Mouse (Mus musculus): ENCODE measurements around the gene Slc25a23. TPM values are rescaled to one million over a fixed set of nuclear protein-coding genes. Genes with fewer than 3 reads are reported as not detected.

The Slc25a23 gene
- polyA plus RNA-seq (2014; fragmentation: Illumina TruSeq; extraction: RNeasy Lipid Tissue Mini Kit (QIAGEN cat#74804); ENCODE audit: low read depth, low replicate concordance): 57.3 TPM

GRCm38 (mm10) chr17:57059486-57059977, at the start of gene Slc25a23:
Slc25a23 (minus strand) TSS chr17:57059863.

GRCm38 (mm10) chr17:57105181-57106034, 45.7 kb upstream of the Slc25a23 start, which contains the start of gene Tnfsf9:
Tnfsf9 (plus strand) TSS chr17:57105325.

GRCm38 (mm10) chr17:57087049-57087832, 27.6 kb upstream of the Slc25a23 start, which contains the start of gene Tubb4a:
Tubb4a (minus strand) TSS chr17:57087782.

GRCm38 (mm10) chr17:57078336-57078735, 18.7 kb upstream of the Slc25a23 start, which contains the start of gene Dennd1c:
Dennd1c (minus strand) TSS chr17:57078514.

GRCm38 (mm10) chr17:57058891-57059485, 675 bp downstream of the Slc25a23 start, which contains the start of gene Crb3:
Crb3 (plus strand) TSS chr17:57059105.

GRCm38 (mm10) chr17:57041554-57041953, 18.1 kb downstream of the Slc25a23 start, which contains the start of gene Slc25a41:
Slc25a41 (minus strand) TSS chr17:57041654.

GRCm38 (mm10) chr17:57030931-57031660, 28.6 kb downstream of the Slc25a23 start, which contains the start of gene Khsrp:
Khsrp (minus strand) TSS chr17:57031522.

GRCm38 (mm10) chr17:57011236-57012141, 48.2 kb downstream of the Slc25a23 start, which contains the start of the genes Gtf2f1 and Gm17949:
Gtf2f1 (minus strand) TSS chr17:57011288.
Gm17949 (plus strand) TSS chr17:57011469.

GRCm38 (mm10) chr17:56999968-57000609, 59.6 kb downstream of the Slc25a23 start, which contains the start of gene Pspn:
Pspn (minus strand) TSS chr17:57000018.

GRCm38 (mm10) chr17:56997029-56997667, 62.5 kb downstream of the Slc25a23 start, which contains the start of gene Alkbh7:
Alkbh7 (plus strand) TSS chr17:56997339.

Other genes with a start within 250 kb of the Slc25a23 start
- 12.6 TPM for gene Rfx2, start 228.8 kb downstream of the Slc25a23 start, polyA plus RNA-seq (2014; fragmentation: Illumina TruSeq; extraction: RNeasy Lipid Tissue Mini Kit (QIAGEN cat#74804); ENCODE audit: low read depth, low replicate concordance)
- gene Acsbg2, start 185.4 kb downstream of the Slc25a23 start, polyA plus RNA-seq (2014; fragmentation: Illumina TruSeq; extraction: RNeasy Lipid Tissue Mini Kit (QIAGEN cat#74804); ENCODE audit: low read depth, low replicate concordance): 4.8 TPM
- gene 1700061G19Rik, start 184.4 kb downstream of the Slc25a23 start, polyA plus RNA-seq (2014; fragmentation: Illumina TruSeq; extraction: RNeasy Lipid Tissue Mini Kit (QIAGEN cat#74804); ENCODE audit: low read depth, low replicate concordance): 1.8 TPM
- 23.0 TPM for gene Mllt1, start 124.4 kb downstream of the Slc25a23 start, polyA plus RNA-seq (2014; fragmentation: Illumina TruSeq; extraction: RNeasy Lipid Tissue Mini Kit (QIAGEN cat#74804); ENCODE audit: low read depth, low replicate concordance)
- gene Acer1, start 77.7 kb downstream of the Slc25a23 start, polyA plus RNA-seq (2014; fragmentation: Illumina TruSeq; extraction: RNeasy Lipid Tissue Mini Kit (QIAGEN cat#74804); ENCODE audit: low read depth, low replicate concordance): not detected
- gene Clpp, start 69.6 kb downstream of the Slc25a23 start, polyA plus RNA-seq (2014; fragmentation: Illumina TruSeq; extraction: RNeasy Lipid Tissue Mini Kit (QIAGEN cat#74804); ENCODE audit: low read depth, low replicate concordance): 74.2 TPM
- 21.7 TPM for gene Alkbh7, start 62.5 kb downstream of the Slc25a23 start, polyA plus RNA-seq (2014; fragmentation: Illumina TruSeq; extraction: RNeasy Lipid Tissue Mini Kit (QIAGEN cat#74804); ENCODE audit: low read depth, low replicate concordance)
- gene Pspn, start 59.8 kb downstream of the Slc25a23 start, polyA plus RNA-seq (2014; fragmentation: Illumina TruSeq; extraction: RNeasy Lipid Tissue Mini Kit (QIAGEN cat#74804); ENCODE audit: low read depth, low replicate concordance): not detected
- gene Gtf2f1, start 48.6 kb downstream of the Slc25a23 start, polyA plus RNA-seq (2014; fragmentation: Illumina TruSeq; extraction: RNeasy Lipid Tissue Mini Kit (QIAGEN cat#74804); ENCODE audit: low read depth, low replicate concordance): 54.6 TPM
- gene Gm17949, start 48.4 kb downstream of the Slc25a23 start, polyA plus RNA-seq (2014; fragmentation: Illumina TruSeq; extraction: RNeasy Lipid Tissue Mini Kit (QIAGEN cat#74804); ENCODE audit: low read depth, low replicate concordance): 0.53 TPM
- gene Khsrp, start 28.3 kb downstream of the Slc25a23 start, polyA plus RNA-seq (2014; fragmentation: Illumina TruSeq; extraction: RNeasy Lipid Tissue Mini Kit (QIAGEN cat#74804); ENCODE audit: low read depth, low replicate concordance): 48.9 TPM
- gene Slc25a41, start 18.2 kb downstream of the Slc25a23 start, polyA plus RNA-seq (2014; fragmentation: Illumina TruSeq; extraction: RNeasy Lipid Tissue Mini Kit (QIAGEN cat#74804); ENCODE audit: low read depth, low replicate concordance): 0.43 TPM
- gene Crb3, start 758 bp downstream of the Slc25a23 start, polyA plus RNA-seq (2014; fragmentation: Illumina TruSeq; extraction: RNeasy Lipid Tissue Mini Kit (QIAGEN cat#74804); ENCODE audit: low read depth, low replicate concordance): 30.2 TPM
- gene Dennd1c, start 18.7 kb upstream of the Slc25a23 start, polyA plus RNA-seq (2014; fragmentation: Illumina TruSeq; extraction: RNeasy Lipid Tissue Mini Kit (QIAGEN cat#74804); ENCODE audit: low read depth, low replicate concordance): 4.7 TPM
- 2.8 TPM for gene Tubb4a, start 27.9 kb upstream of the Slc25a23 start, polyA plus RNA-seq (2014; fragmentation: Illumina TruSeq; extraction: RNeasy Lipid Tissue Mini Kit (QIAGEN cat#74804); ENCODE audit: low read depth, low replicate concordance)
- not detected for gene Tnfsf9, start 45.5 kb upstream of the Slc25a23 start, polyA plus RNA-seq (2014; fragmentation: Illumina TruSeq; extraction: RNeasy Lipid Tissue Mini Kit (QIAGEN cat#74804); ENCODE audit: low read depth, low replicate concordance)
- gene Cd70, start 89.9 kb upstream of the Slc25a23 start, polyA plus RNA-seq (2014; fragmentation: Illumina TruSeq; extraction: RNeasy Lipid Tissue Mini Kit (QIAGEN cat#74804); ENCODE audit: low read depth, low replicate concordance): not detected
- gene Tnfsf14, start 134.3 kb upstream of the Slc25a23 start, polyA plus RNA-seq (2014; fragmentation: Illumina TruSeq; extraction: RNeasy Lipid Tissue Mini Kit (QIAGEN cat#74804); ENCODE audit: low read depth, low replicate concordance): 0.69 TPM
- gene C3, start 168.3 kb upstream of the Slc25a23 start, polyA plus RNA-seq (2014; fragmentation: Illumina TruSeq; extraction: RNeasy Lipid Tissue Mini Kit (QIAGEN cat#74804); ENCODE audit: low read depth, low replicate concordance): 356 TPM
- 53.9 TPM for gene Gpr108, start 188.6 kb upstream of the Slc25a23 start, polyA plus RNA-seq (2014; fragmentation: Illumina TruSeq; extraction: RNeasy Lipid Tissue Mini Kit (QIAGEN cat#74804); ENCODE audit: low read depth, low replicate concordance)
- gene Trip10, start 189.6 kb upstream of the Slc25a23 start, polyA plus RNA-seq (2014; fragmentation: Illumina TruSeq; extraction: RNeasy Lipid Tissue Mini Kit (QIAGEN cat#74804); ENCODE audit: low read depth, low replicate concordance): 42.5 TPM
- gene Vav1, start 219.2 kb upstream of the Slc25a23 start, polyA plus RNA-seq (2014; fragmentation: Illumina TruSeq; extraction: RNeasy Lipid Tissue Mini Kit (QIAGEN cat#74804); ENCODE audit: low read depth, low replicate concordance): 3.9 TPM